Mouse (Mus musculus) kidney, adult 2 months (tissue): ENCODE data around the gene Nomo1.
A peak's percentile ranks its signal among the peaks of the same experiment; 100 is the strongest.

Source experiments
- CTCF ChIP-seq: fragments of 200-500 bp; conservative IDR thresholded peaks from 2 replicates; pipeline ENCODE4 v1.5.1; 2011; ENCODE audit warnings: low read depth, mild to moderate bottlenecking, control low read depth, low read length, moderate library complexity, mixed read lengths; ENCODE audit not compliant: insufficient read depth, insufficient read length
- POLR2A ChIP-seq: fragments of 200-500 bp; IDR thresholded peaks from one replicate; pipeline ENCODE4 v1.6.1; 2011; ENCODE audit warnings: low read depth, low read length, control low read depth

DNA sequence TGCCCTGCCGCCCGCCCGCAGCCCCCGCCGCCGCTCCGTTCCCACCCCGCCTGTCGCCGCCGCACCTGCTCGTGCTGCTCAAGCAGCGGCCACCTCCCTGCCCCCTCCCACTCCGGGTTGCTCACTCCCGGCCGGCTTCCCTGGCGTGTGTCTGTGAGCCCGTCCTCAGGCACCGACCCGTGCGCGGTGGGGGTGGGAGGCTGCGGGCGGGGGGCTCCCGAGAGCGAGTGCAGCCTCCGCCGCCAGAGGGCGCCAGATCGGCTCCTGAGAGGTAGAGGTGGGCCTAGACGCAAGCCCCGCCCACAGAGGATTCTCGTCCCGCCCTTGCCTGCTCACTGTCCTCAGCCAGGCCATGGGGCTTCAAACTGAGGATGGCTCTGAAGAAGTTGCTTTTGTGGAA is 67.1 kb downstream of the Nomo1 start, which contains the start of gene Kcnj11:
- TF ChIP-seq POLR2A (no peak), CTCF (peak; percentile 52; the same call in 1 of the 2 replicates)
